Mouse (Mus musculus) lung, postnatal 0 days (tissue): ENCODE data around the gene Hoxd8.

Source experiments
- CTCF ChIP-seq: IDR thresholded peaks from 2 replicates; pipeline ENCODE4 v1.5.1; 2016; ENCODE audit warnings: antibody characterized with exemption, mild to moderate bottlenecking
- EP300 ChIP-seq: IDR thresholded peaks from 2 replicates; pipeline ENCODE4 v1.6.1; 2016; ENCODE audit warnings: antibody characterized with exemption, mild to moderate bottlenecking, control low read depth

DNA sequence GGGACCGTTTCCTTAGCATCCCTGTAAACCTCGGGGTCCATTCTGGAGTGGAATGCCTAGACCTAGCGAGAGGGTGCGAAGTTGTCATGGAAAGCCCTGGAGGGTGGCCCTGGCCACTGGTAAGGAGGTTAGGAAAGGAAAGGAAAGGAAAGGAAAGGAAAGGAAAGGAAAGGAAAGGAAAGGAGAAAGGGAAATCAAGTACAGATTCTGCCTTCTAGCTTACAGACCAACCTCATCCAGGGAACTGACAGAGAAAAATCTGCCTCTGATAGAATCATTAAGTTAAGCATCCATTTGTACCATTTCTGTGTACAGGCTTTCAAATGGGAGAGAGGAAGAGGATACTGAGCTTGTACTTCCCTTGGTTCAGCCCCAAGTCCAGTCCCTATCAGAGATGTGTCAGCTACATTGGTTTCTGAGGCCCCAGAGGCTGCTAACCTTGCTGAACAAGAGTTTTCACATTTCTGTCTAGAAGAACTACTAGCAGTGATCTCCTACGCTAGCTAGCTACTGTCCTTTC is 46.4 kb downstream of the Hoxd8 start:
- TF ChIP-seq CTCF (no peak), EP300 (no peak)
